Mouse (Mus musculus) kidney, embryonic 14.5 days (tissue): ENCODE results near the gene Gpr152. TPM values are rescaled to one million over a fixed set of nuclear protein-coding genes. Genes with fewer than 3 reads are reported as not detected.

ENCODE experiments used
- ATAC-seq: fragments of 200-750 bp; cut with Nextera tagmentation; 2 replicates; pipeline ENCODE4 v1.8.0; 2017; ENCODE audit warnings: moderate number of reproducible peaks, mild to moderate bottlenecking, moderate TSS enrichment, moderate library complexity; ENCODE audit not compliant: low FRiP score, low TSS enrichment
- H3K27ac ChIP-seq: fragments of 300-500 bp; sonication (generic); 2 replicates; pipeline ENCODE4 v1.5.1; 2014; ENCODE audit warnings: low read depth, mild to moderate bottlenecking, low read length, moderate library complexity, mixed read lengths
- H3K27me3 ChIP-seq: fragments of 300-500 bp; sonication (generic); 2 replicates; pipeline ENCODE4 v1.6.1; 2014; ENCODE audit warnings: mild to moderate bottlenecking, low read length; ENCODE audit not compliant: control insufficient read depth, insufficient read depth
- H3K36me3 ChIP-seq: fragments of 300-500 bp; sonication (generic); 2 replicates; pipeline ENCODE4 v1.6.1; 2014; ENCODE audit warnings: low read length, mixed read lengths; ENCODE audit not compliant: control insufficient read depth, insufficient read depth
- H3K4me1 ChIP-seq: fragments of 300-500 bp; sonication (generic); 2 replicates; pipeline ENCODE4 v1.6.1; 2014; ENCODE audit warnings: low read length, mixed read lengths; ENCODE audit not compliant: control insufficient read depth, insufficient read depth
- H3K4me2 ChIP-seq: fragments of 300-500 bp; sonication (generic); replicated peaks from 2 replicates; pipeline ENCODE4 v1.6.1; 2014; ENCODE audit warnings: low read depth, mild to moderate bottlenecking, low read length
- H3K4me3 ChIP-seq: fragments of 300-500 bp; sonication (generic); 2 replicates; pipeline ENCODE4 v1.5.1; 2014; ENCODE audit warnings: mild to moderate bottlenecking, low read length
- H3K9ac ChIP-seq: fragments of 300-500 bp; sonication (generic); 2 replicates; pipeline ENCODE4 v1.6.1; 2014; ENCODE audit warnings: low read depth, mild to moderate bottlenecking, low read length, moderate library complexity
- H3K9me3 ChIP-seq: fragments of 300-500 bp; sonication (generic); 2 replicates; pipeline ENCODE4 v1.6.1; 2016; ENCODE audit warnings: low read length; ENCODE audit not compliant: control insufficient read depth
- WGBS: fragments of 180-500 bp; shearing (Covaris S2); extraction: QIAGEN DNeasy Blood & Tissue Kit; methylation state at CpG from one replicate; pipeline ENCODE4 v1.1.7; 2014; 5-methylcytosine and 5-hydroxymethylcytosine counted together
- polyA plus RNA-seq: library from polyadenylated mRNA; unstranded; fragments of >200 nt; fragmentation: Nextera tagmentation; extraction: Ambion mirVana; gene quantifications from 2 replicates; pipeline ENCODE4 v1.2.1, GENCODE M21; 2014

The Gpr152 gene
- polyA plus RNA-seq, result not detected in 2 replicates

DNA sequence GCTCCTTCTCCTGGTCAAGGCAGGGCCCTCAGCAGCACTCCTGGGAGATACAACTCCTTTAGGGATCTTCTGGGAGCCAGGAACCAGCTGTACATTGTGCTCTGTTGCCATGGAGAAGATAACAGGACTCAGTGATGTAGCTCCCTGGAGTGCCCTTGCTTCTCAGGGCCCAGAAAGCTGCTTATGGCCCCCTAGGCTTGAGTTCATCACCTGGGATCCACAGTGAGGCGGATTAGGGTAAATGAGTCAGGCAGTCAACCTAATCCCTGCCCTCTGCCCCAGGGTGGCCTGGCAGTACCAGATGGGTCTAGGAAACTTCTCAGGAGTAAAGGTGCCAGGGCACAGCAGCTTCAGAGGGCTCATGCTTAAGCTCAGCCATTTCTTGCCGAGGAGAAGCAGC is at the start of gene Gpr152:
Gene Gpr152 (plus strand): TSS at position 342 of the 400 bp plus-strand sequence.
- Histone ChIP-seq H3K27ac (no peak within 1 kb of the TSS), H3K4me2 (no peak within 1 kb of the TSS), H3K9ac (no peak within 1 kb of the TSS), H3K27me3 (no peaks in the 10 kb centered on the region), H3K9me3 (no peaks in the 10 kb centered on the region), H3K4me1 (no peaks in the 10 kb centered on the region), H3K36me3 (no peaks in the 10 kb centered on the region), H3K4me3 (no peak within 1 kb of the TSS)
- WGBS, result 89% methylated on average over 2 of the region's 2 CpGs
- ATAC-seq, result no peak

DNA sequence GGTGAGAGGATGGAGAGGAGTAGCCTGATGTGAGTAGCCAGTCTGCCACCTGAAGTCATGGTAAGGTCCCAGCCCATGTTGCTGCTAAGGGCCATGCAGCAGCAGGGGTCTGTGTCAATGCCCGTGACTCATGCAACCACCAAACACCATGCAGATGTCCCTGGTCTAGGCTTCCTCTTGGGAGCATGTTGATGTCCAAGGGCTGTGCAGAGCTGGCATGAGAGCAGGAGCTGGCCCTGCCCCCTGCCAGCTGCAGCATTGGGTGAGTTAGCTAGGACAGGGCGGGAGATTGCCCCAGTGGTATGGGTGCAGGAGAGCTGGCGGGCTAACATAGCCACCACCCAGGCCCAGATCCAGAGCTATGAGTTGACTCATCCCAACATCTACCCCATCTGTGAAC is 49.1 kb upstream of the Gpr152 start:
- Histone ChIP-seq H3K9ac (no peak overlapping the region), H3K4me1 (no peaks in the 10 kb centered on the region), H3K9me3 (no peaks in the 10 kb centered on the region), H3K27ac (no peak overlapping the region), H3K4me3 (no peak overlapping the region), H3K4me2 (no peak overlapping the region), H3K27me3 (no peaks in the 10 kb centered on the region), H3K36me3 (no peaks in the 10 kb centered on the region)
- ATAC-seq, result no peak
- 93% methylated on average over 3 of the region's 3 CpGs for WGBS

DNA sequence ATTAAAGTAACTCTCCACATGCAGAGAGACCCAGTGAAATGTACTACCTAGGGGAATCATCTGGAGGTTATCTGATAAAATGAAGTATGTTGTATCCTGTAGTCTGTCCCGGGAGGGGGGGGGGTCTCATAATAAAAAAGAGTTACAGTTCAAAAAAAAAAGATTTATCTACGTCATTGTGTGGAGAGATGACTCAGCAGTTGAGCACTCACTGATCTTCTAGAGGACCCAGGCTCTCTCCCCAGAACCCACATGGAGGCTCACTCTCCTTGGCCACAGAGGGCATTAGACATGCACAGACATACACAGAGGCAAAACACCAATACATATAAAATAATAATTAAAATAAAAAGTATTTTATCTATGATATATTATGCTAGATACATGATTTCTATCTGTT is 48.2 kb upstream of the Gpr152 start:
- ATAC-seq, result no peak

DNA sequence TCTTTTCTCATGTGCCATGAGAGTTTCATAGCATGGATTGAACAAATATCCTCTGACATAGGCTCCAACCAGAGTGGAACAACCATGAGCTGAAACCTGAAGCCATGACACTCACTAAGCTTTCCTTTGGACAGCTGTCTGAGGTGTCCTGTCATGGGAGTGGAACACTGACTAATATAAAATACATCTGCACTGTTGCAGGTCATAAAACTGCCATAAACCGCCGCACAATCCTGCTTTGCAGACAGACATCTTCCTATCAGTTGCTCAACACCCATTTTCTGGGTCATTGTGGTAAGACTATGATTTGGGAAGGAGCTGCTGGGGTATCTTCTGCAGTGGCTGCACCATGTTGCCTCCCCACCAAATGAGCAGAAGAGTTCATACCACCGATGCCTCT is 46.8 kb upstream of the Gpr152 start:
- ATAC-seq, result no peak
- Histone ChIP-seq H3K4me3 (no peak overlapping the region), H3K27me3 (no peaks in the 10 kb centered on the region), H3K9ac (no peak overlapping the region), H3K36me3 (no peaks in the 10 kb centered on the region), H3K4me1 (peaks cover 2% of the 10 kb centered on the region; the same call in 1 of the 2 replicates), H3K9me3 (no peaks in the 10 kb centered on the region), H3K27ac (no peak overlapping the region), H3K4me2 (no peak overlapping the region)
- WGBS, result 50% methylated on average over 3 of the region's 3 CpGs

More for the DNA sequence above, 48.2 kb upstream of the Gpr152 start:
- Histone ChIP-seq H3K36me3 (no peaks in the 10 kb centered on the region), H3K9me3 (no peaks in the 10 kb centered on the region), H3K4me1 (no peaks in the 10 kb centered on the region), H3K4me3 (no peak overlapping the region), H3K27ac (no peak overlapping the region), H3K4me2 (no peak overlapping the region), H3K9ac (no peak overlapping the region), H3K27me3 (no peaks in the 10 kb centered on the region)
- 62% methylated on average over 2 of the region's 2 CpGs for WGBS

DNA sequence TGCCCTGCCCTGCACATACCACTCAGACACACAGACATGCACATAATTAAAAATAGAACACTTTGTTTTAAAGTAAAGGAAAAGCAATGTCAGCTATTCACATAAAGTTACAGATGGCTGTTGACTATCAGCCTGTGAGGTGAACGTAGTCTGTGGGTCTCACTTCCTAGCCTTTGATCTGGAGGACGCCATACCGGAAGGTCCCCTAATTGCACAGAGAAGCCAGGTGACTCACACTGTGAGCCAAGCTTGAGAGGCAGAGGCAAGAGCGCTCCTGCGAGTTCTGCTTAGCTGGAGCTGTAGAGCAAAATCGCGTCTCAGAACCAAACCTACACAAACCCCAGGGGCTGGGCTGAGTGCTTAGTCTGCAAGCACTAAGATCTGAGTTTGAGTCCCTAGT is 45.8 kb upstream of the Gpr152 start:
- Histone ChIP-seq H3K36me3 (no peaks in the 10 kb centered on the region), H3K9me3 (no peaks in the 10 kb centered on the region), H3K4me1 (peaks cover 12% of the 10 kb centered on the region; the same call in 1 of the 2 replicates), H3K27ac (no peak overlapping the region), H3K4me2 (no peak overlapping the region), H3K9ac (no peak overlapping the region), H3K4me3 (no peak overlapping the region), H3K27me3 (no peaks in the 10 kb centered on the region)
- WGBS, result 45% methylated on average over 7 of the region's 7 CpGs
- ATAC-seq, result no peak

DNA sequence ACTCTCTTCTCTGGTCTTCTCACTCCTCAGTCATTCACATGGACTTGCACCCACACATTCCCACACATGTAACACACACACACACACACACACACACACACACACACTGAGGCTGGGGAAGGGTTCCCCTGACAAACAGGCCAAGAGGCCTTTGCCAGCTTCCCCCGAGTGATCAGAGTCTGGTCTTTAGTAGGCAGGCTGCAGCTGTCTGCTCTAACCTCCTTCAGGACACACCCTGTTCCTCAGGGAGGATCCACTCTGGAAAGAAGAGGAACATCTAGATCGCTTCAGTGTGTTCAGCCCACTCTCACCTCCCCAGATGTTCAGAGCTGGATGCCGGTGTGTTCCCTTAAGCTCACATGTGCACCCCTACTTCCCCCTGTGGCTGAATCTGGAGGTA is 45.2 kb upstream of the Gpr152 start:
- ATAC-seq, result no peak
- H3K9me3 ChIP-seq, result no peaks in the 10 kb centered on the region

DNA sequence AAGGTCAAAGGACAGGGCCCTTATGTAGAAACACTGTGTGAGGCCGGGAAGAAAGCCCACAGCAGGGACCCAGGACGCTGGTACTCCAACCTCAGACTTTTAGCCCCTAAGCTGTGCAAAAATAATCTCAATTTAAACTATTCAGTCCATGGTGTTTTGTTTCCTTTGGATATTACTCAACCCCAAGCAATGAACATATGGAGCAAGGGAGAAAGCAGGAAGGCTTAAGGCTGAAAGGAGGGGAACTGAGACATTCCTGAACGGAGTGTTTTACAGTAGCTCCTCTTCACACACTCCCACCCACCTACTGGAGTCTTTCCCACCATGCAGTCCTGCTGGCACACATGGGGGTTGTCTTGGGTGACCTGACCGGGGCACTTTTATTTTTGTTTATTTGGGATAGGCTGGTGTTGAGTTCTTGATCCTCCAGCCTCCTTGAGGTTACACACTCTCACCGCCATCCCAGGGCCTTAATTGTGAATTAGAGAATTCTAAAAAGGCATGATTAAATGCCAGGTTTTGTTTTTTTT is 44.7 kb upstream of the Gpr152 start:
- Histone ChIP-seq H3K27me3 (no peaks in the 10 kb centered on the region), H3K27ac (no peak overlapping the region), H3K4me3 (no peak overlapping the region), H3K9ac (no peak overlapping the region), H3K4me1 (peaks cover 19% of the 10 kb centered on the region; the same call in 1 of the 2 replicates), H3K9me3 (no peaks in the 10 kb centered on the region), H3K36me3 (no peaks in the 10 kb centered on the region), H3K4me2 (no peak overlapping the region)
- no peak for ATAC-seq
- WGBS, result 76% methylated on average over 5 of the region's 5 CpGs

More for the DNA sequence above, 45.2 kb upstream of the Gpr152 start:
- Histone ChIP-seq H3K27me3 (no peaks in the 10 kb centered on the region), H3K4me3 (no peak overlapping the region), H3K4me2 (no peak overlapping the region), H3K9ac (no peak overlapping the region), H3K36me3 (no peaks in the 10 kb centered on the region), H3K4me1 (peaks cover 15% of the 10 kb centered on the region; the same call in 1 of the 2 replicates), H3K27ac (no peak overlapping the region)
- WGBS, result 73% methylated on average over 3 of the region's 3 CpGs

DNA sequence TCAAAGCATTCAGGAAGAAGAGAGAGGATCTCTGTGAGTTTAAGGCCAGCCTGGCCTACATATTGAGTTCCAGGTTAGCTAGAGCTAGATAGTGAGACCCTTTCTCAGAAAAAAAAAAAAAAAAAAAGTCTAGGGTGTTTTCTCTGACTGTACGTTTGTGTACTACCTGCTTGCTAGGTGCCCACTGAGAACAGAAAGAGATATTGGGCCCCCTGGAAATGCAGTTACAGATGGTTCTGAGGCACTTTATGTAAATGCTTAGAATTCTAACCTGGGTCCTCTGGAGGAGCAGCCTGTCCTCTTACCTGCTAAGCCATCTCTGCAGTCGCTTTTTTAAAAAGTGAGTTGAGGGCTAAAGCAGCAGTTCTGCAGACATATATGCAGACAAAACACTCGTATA is 43.8 kb upstream of the Gpr152 start:
- H3K9me3 ChIP-seq, result no peaks in the 10 kb centered on the region
- H3K36me3 ChIP-seq, result no peaks in the 10 kb centered on the region
- no peak overlapping the region for H3K4me3 ChIP-seq
- H3K9ac ChIP-seq, result no peak overlapping the region
- no peak overlapping the region for H3K27ac ChIP-seq
- ATAC-seq, result no peak
- peaks cover 25% of the 10 kb centered on the region for H3K4me1 ChIP-seq
- H3K27me3 ChIP-seq, result peaks cover 2% of the 10 kb centered on the region; the same call in 1 of the 2 replicates
- H3K4me2 ChIP-seq, result no peak overlapping the region
- WGBS, result 71% methylated on average over 3 of the region's 3 CpGs

DNA sequence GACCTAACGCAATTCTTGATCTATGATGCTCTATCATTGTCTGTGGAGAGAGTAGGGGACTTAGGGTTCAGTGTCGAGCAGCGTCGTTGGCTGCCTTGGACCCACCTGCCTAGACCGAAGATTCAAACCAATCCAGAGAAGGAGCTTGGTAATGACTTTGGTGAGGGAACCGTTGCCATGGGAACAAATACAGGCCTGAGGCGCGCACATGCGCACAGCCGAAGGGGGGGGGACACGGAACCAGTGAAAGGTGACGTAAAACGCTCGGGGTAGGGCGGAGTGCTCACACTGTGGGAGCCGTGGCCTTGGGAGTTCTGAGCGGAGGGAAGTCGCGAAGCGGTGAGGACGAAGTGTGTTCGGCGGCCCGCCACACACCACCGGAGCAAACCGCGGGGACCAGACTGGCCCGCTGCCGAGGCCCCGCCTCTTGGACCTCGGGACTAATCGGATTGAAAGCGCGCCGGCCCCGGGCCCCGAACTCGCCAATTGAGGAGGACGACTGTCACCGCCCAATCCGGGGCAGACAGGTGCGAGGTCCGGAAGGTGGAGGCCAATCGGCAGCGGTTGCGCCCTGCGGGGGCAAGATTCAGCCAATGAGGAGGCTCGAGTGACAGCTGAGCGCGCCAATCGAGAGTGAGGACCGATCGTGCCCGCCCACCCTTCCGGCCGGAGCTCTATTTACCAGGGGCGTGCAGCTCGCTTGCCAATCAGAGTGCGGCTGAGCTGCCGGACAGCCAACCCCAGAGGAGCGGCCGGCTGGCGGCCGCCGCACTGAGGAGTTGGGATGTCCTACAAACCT is 42.7 kb upstream of the Gpr152 start, which contains the start of gene Cdk2ap2:
Gene Cdk2ap2 (plus strand): TSS at position 541 of the 799 bp plus-strand sequence.
- H3K27ac ChIP-seq, result peak within 1 kb of the TSS; percentile 73
- H3K4me3 ChIP-seq, result peak within 1 kb of the TSS; percentile 55
- WGBS, result under 1% methylated on average over 65 of the region's 65 CpGs
- H3K4me1 ChIP-seq, result peaks cover 27% of the 10 kb centered on the region
- H3K36me3 ChIP-seq, result no peaks in the 10 kb centered on the region
- ATAC-seq, result peak; percentile 94
- H3K27me3 ChIP-seq, result peaks cover 10% of the 10 kb centered on the region; the same call in 1 of the 2 replicates
- peak within 1 kb of the TSS; percentile 54 for H3K4me2 ChIP-seq
- H3K9ac ChIP-seq, result peak within 1 kb of the TSS; percentile 59
- H3K9me3 ChIP-seq, result no peaks in the 10 kb centered on the region
